Mouse (Mus musculus): ENCODE data around the gene Ica1. TPM values are rescaled to one million over a fixed set of nuclear protein-coding genes. Genes with fewer than 3 reads are reported as not detected.

Ica1 gene
- polyA plus RNA-seq, 1 experiment from 2014 or later = 8.8 TPM

GRCm38 (mm10) chr6:8740092-8740491, 38.2 kb downstream of the Ica1 start:
- Histone ChIP-seq H3K27me3 (replicated peaks) (no peaks in the 10 kb centered on the region), H3K4me2 (no peak overlapping the region), H3K36me3 (no peaks in the 10 kb centered on the region), H3K4me1 (no peaks in the 10 kb centered on the region), H3K9ac (no peak overlapping the region), H3K27ac (no peak overlapping the region), H3K9me3 (replicated peaks) (no peaks in the 10 kb centered on the region), H3K4me3 (no peak overlapping the region)
- WGBS (ENCODE audit: insufficient replicate concordance) = 73% methylated on average over 2 of the region's 2 CpGs
- ATAC-seq = no peak

GRCm38 (mm10) chr6:8738396-8738795, 39.9 kb downstream of the Ica1 start:
- Histone ChIP-seq H3K4me1 (no peaks in the 10 kb centered on the region), H3K27me3 (replicated peaks) (no peaks in the 10 kb centered on the region), H3K9ac (no peak overlapping the region), H3K36me3 (no peaks in the 10 kb centered on the region), H3K27ac (no peak overlapping the region), H3K9me3 (replicated peaks) (no peaks in the 10 kb centered on the region), H3K4me3 (no peak overlapping the region), H3K4me2 (no peak overlapping the region)
- no peak for ATAC-seq
- WGBS (ENCODE audit: insufficient replicate concordance) = 70% methylated on average over 4 of the region's 4 CpGs

GRCm38 (mm10) chr6:8736493-8736820, 41.8 kb downstream of the Ica1 start:
- Histone ChIP-seq H3K36me3 (no peaks in the 10 kb centered on the region), H3K9me3 (replicated peaks) (no peaks in the 10 kb centered on the region), H3K4me3 (no peak overlapping the region), H3K27ac (no peak overlapping the region), H3K9ac (no peak overlapping the region), H3K27me3 (replicated peaks) (no peaks in the 10 kb centered on the region), H3K4me2 (no peak overlapping the region), H3K4me1 (no peaks in the 10 kb centered on the region)
- ATAC-seq = no peak

GRCm38 (mm10) chr6:8735657-8736492, 42.4 kb downstream of the Ica1 start:
- H3K27me3 ChIP-seq (replicated peaks) = no peaks in the 10 kb centered on the region
- WGBS (ENCODE audit: insufficient replicate concordance) = 63% methylated on average over 8 of the region's 8 CpGs
- H3K9me3 ChIP-seq (replicated peaks) = no peaks in the 10 kb centered on the region
- no peak overlapping the region for H3K4me2 ChIP-seq
- H3K27ac ChIP-seq = no peak overlapping the region
- H3K4me3 ChIP-seq = no peak overlapping the region
- H3K9ac ChIP-seq = no peak overlapping the region
- H3K4me1 ChIP-seq = no peaks in the 10 kb centered on the region
- H3K36me3 ChIP-seq = no peaks in the 10 kb centered on the region
- ATAC-seq = no peak

GRCm38 (mm10) chr6:8735044-8735443, 43.2 kb downstream of the Ica1 start:
- Histone ChIP-seq H3K27ac (no peak overlapping the region), H3K4me1 (no peaks in the 10 kb centered on the region), H3K9ac (no peak overlapping the region), H3K36me3 (no peaks in the 10 kb centered on the region), H3K4me2 (no peak overlapping the region), H3K4me3 (no peak overlapping the region), H3K27me3 (replicated peaks) (no peaks in the 10 kb centered on the region), H3K9me3 (replicated peaks) (no peaks in the 10 kb centered on the region)
- no peak for ATAC-seq
- 74% methylated on average over 3 of the region's 3 CpGs for WGBS (ENCODE audit: insufficient replicate concordance)

GRCm38 (mm10) chr6:8732492-8732891, 45.8 kb downstream of the Ica1 start:
- Histone ChIP-seq H3K4me3 (no peak overlapping the region), H3K27ac (no peak overlapping the region), H3K27me3 (replicated peaks) (no peaks in the 10 kb centered on the region), H3K4me2 (no peak overlapping the region), H3K9ac (no peak overlapping the region), H3K9me3 (replicated peaks) (no peaks in the 10 kb centered on the region), H3K36me3 (no peaks in the 10 kb centered on the region), H3K4me1 (no peaks in the 10 kb centered on the region)
- WGBS (ENCODE audit: insufficient replicate concordance) = 65% methylated on average over 5 of the region's 5 CpGs
- ATAC-seq = no peak

GRCm38 (mm10) chr6:8731656-8732191, 46.6 kb downstream of the Ica1 start:
- H3K4me2 ChIP-seq = no peak overlapping the region
- H3K36me3 ChIP-seq = no peaks in the 10 kb centered on the region
- H3K4me1 ChIP-seq = no peaks in the 10 kb centered on the region
- no peaks in the 10 kb centered on the region for H3K9me3 ChIP-seq (replicated peaks)
- no peaks in the 10 kb centered on the region for H3K27me3 ChIP-seq (replicated peaks)
- 65% methylated on average over 4 of the region's 4 CpGs for WGBS (ENCODE audit: insufficient replicate concordance)
- no peak overlapping the region for H3K27ac ChIP-seq
- peak; percentile 48; the same call in 1 of the 2 replicates for ATAC-seq
- H3K9ac ChIP-seq = no peak overlapping the region
- H3K4me3 ChIP-seq = no peak overlapping the region

GRCm38 (mm10) chr6:8730433-8730832, 47.9 kb downstream of the Ica1 start:
- no peak overlapping the region for H3K9ac ChIP-seq
- 68% methylated on average over 2 of the region's 2 CpGs for WGBS (ENCODE audit: insufficient replicate concordance)
- no peak overlapping the region for H3K4me2 ChIP-seq
- no peak overlapping the region for H3K27ac ChIP-seq
- H3K4me1 ChIP-seq = no peaks in the 10 kb centered on the region
- H3K27me3 ChIP-seq (replicated peaks) = no peaks in the 10 kb centered on the region
- no peak for ATAC-seq
- no peaks in the 10 kb centered on the region for H3K36me3 ChIP-seq
- no peaks in the 10 kb centered on the region for H3K9me3 ChIP-seq (replicated peaks)
- H3K4me3 ChIP-seq = no peak overlapping the region

GRCm38 (mm10) chr6:8727806-8728205, 50.5 kb downstream of the Ica1 start:
- H3K36me3 ChIP-seq = no peaks in the 10 kb centered on the region
- no peak overlapping the region for H3K4me3 ChIP-seq
- no peak overlapping the region for H3K4me2 ChIP-seq
- no peak for ATAC-seq
- no peaks in the 10 kb centered on the region for H3K4me1 ChIP-seq
- WGBS (ENCODE audit: insufficient replicate concordance) = 79% methylated on average over 8 of the region's 8 CpGs
- H3K9ac ChIP-seq = no peak overlapping the region
- H3K27ac ChIP-seq = no peak overlapping the region
- no peaks in the 10 kb centered on the region for H3K27me3 ChIP-seq (replicated peaks)
- no peaks in the 10 kb centered on the region for H3K9me3 ChIP-seq (replicated peaks)

- no peak overlapping the region for H3K9ac ChIP-seq
- H3K4me3 ChIP-seq = no peak overlapping the region
- H3K27me3 ChIP-seq (replicated peaks) = no peaks in the 10 kb centered on the region
- ATAC-seq = no peak
- no peaks in the 10 kb centered on the region for H3K9me3 ChIP-seq (replicated peaks)
- H3K36me3 ChIP-seq = no peaks in the 10 kb centered on the region
- no peaks in the 10 kb centered on the region for H3K4me1 ChIP-seq
- WGBS (ENCODE audit: insufficient replicate concordance) = 69% methylated on average over 1 of the region's 1 CpGs
- H3K4me2 ChIP-seq = no peak overlapping the region
- no peak overlapping the region for H3K27ac ChIP-seq
Observed at GRCm38 (mm10) chr6:8725610-8726009, 52.7 kb downstream of the Ica1 start.

- no peak overlapping the region for H3K27ac ChIP-seq
- H3K9me3 ChIP-seq (replicated peaks) = no peaks in the 10 kb centered on the region
- no peak overlapping the region for H3K4me2 ChIP-seq
- no peak overlapping the region for H3K9ac ChIP-seq
- 76% methylated on average over 2 of the region's 2 CpGs for WGBS (ENCODE audit: insufficient replicate concordance)
- H3K4me1 ChIP-seq = no peaks in the 10 kb centered on the region
- H3K4me3 ChIP-seq = no peak overlapping the region
- no peaks in the 10 kb centered on the region for H3K36me3 ChIP-seq
- no peak for ATAC-seq
- no peaks in the 10 kb centered on the region for H3K27me3 ChIP-seq (replicated peaks)
Observed at GRCm38 (mm10) chr6:8719692-8720091, 58.6 kb downstream of the Ica1 start.

- Histone ChIP-seq H3K27ac (no peak overlapping the region), H3K9me3 (replicated peaks) (no peaks in the 10 kb centered on the region), H3K4me3 (no peak overlapping the region), H3K4me2 (no peak overlapping the region), H3K4me1 (no peaks in the 10 kb centered on the region), H3K36me3 (no peaks in the 10 kb centered on the region), H3K27me3 (replicated peaks) (no peaks in the 10 kb centered on the region), H3K9ac (no peak overlapping the region)
- no peak for ATAC-seq
- 72% methylated on average over 7 of the region's 7 CpGs for WGBS (ENCODE audit: insufficient replicate concordance)
Observed at GRCm38 (mm10) chr6:8717967-8718366, 60.3 kb downstream of the Ica1 start.

- no peaks in the 10 kb centered on the region for H3K9me3 ChIP-seq (replicated peaks)
- no peak overlapping the region for H3K27ac ChIP-seq
- WGBS (ENCODE audit: insufficient replicate concordance) = 73% methylated on average over 2 of the region's 2 CpGs
- H3K27me3 ChIP-seq (replicated peaks) = no peaks in the 10 kb centered on the region
- H3K9ac ChIP-seq = no peak overlapping the region
- H3K4me3 ChIP-seq = no peak overlapping the region
- H3K4me2 ChIP-seq = no peak overlapping the region
- ATAC-seq = no peak
- H3K4me1 ChIP-seq = no peaks in the 10 kb centered on the region
- no peaks in the 10 kb centered on the region for H3K36me3 ChIP-seq
Observed at GRCm38 (mm10) chr6:8716539-8716938, 61.7 kb downstream of the Ica1 start.

Data from liver, embryonic 12.5 days (tissue).